Mouse (Mus musculus) small intestine, adult 2 months (tissue): ENCODE results near the gene Plekha8.

ENCODE experiments used
- CTCF ChIP-seq: fragments of 200-500 bp; IDR thresholded peaks from 2 replicates; pipeline ENCODE4 v1.5.1; 2012; ENCODE audit warnings: low read depth, mild to moderate bottlenecking, control low read depth, inconsistent platforms, low read length, moderate library complexity, mixed read lengths; ENCODE audit not compliant: insufficient replicate concordance, insufficient read length; ENCODE audit errors: extremely low read depth
- POLR2A ChIP-seq: fragments of 200-500 bp; IDR thresholded peaks from 2 replicates; pipeline ENCODE4 v1.6.1; 2012; ENCODE audit warnings: low read depth, mild to moderate bottlenecking, control low read depth, inconsistent platforms, low read length, moderate library complexity

DNA sequence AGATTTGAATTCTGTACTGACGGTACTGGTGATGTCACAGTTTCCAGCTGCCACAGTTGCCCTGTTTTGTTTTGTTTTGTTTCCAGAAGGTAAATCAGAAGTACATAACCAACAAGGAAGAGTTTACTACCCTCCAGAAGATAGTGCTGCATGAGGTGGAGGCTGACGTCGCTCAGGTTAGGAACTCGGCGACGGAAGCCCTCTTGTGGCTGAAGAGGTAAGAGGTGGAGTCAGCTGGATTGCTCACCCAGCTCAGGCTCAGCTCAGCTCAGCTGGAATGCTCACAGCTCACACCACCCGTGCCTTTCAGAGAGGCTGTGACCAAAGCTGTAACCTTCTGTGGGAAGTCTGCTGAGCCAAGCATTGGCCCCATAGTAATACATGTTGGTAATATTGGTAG, 34.8 kb downstream of the Plekha8 start:
- TF ChIP-seq CTCF = peak; percentile 55; the same call in 1 of the 2 replicates
- TF ChIP-seq POLR2A = no peak
